Mouse (Mus musculus) forebrain, embryonic 12.5 days (tissue): ENCODE data around the gene Borcs7. TPM values are rescaled to one million over a fixed set of nuclear protein-coding genes. Genes with fewer than 3 reads are reported as not detected.
A peak's percentile ranks its signal among the peaks of the same experiment; 100 is the strongest.

Source experiments
- ATAC-seq: fragments of 200-750 bp; cut with Nextera tagmentation; 2 replicates; pipeline ENCODE4 v1.8.0; 2017; ENCODE audit warnings: moderate TSS enrichment; ENCODE audit not compliant: low FRiP score
- H3K27ac ChIP-seq: fragments of 300-500 bp; sonication (generic); 2 replicates; pipeline ENCODE4 v1.5.1; 2016; ENCODE audit warnings: mild to moderate bottlenecking
- H3K27me3 ChIP-seq: fragments of 300-500 bp; sonication (generic); 2 replicates; pipeline ENCODE4 v1.6.1; 2016; ENCODE audit warnings: mild to moderate bottlenecking
- H3K36me3 ChIP-seq: fragments of 300-500 bp; sonication (generic); replicated peaks from 2 replicates; pipeline ENCODE4 v1.6.1; 2016; ENCODE audit warnings: mild to moderate bottlenecking
- H3K4me1 ChIP-seq: fragments of 300-500 bp; sonication (generic); 2 replicates; pipeline ENCODE4 v1.6.1; 2016
- H3K4me2 ChIP-seq: fragments of 300-500 bp; sonication (generic); 2 replicates; pipeline ENCODE4 v1.6.1; 2016; ENCODE audit warnings: mild to moderate bottlenecking, moderate library complexity
- H3K4me3 ChIP-seq: fragments of 300-500 bp; sonication (generic); replicated peaks from 2 replicates; pipeline ENCODE4 v1.5.1; 2016; ENCODE audit warnings: mild to moderate bottlenecking
- H3K9ac ChIP-seq: fragments of 300-500 bp; sonication (generic); 2 replicates; pipeline ENCODE4 v1.6.1; 2016; ENCODE audit warnings: mild to moderate bottlenecking
- H3K9me3 ChIP-seq: fragments of 300-500 bp; sonication (generic); 2 replicates; pipeline ENCODE4 v1.6.1; 2016
- WGBS: fragments of 180-500 bp; shearing (Covaris S2); methylation state at CpG from one replicate; pipeline ENCODE4 v1.1.7; 2016; 5-methylcytosine and 5-hydroxymethylcytosine counted together
- polyA plus RNA-seq: library from polyadenylated mRNA; unstranded; fragments of >200 nt; fragmentation: Nextera tagmentation; extraction: Ambion mirVana; gene quantifications from 2 replicates; pipeline ENCODE4 v1.2.1, GENCODE M21; 2016

Gene Borcs7
- polyA plus RNA-seq, 1 experiment from 2014 or later = 14.8 TPM

DNA sequence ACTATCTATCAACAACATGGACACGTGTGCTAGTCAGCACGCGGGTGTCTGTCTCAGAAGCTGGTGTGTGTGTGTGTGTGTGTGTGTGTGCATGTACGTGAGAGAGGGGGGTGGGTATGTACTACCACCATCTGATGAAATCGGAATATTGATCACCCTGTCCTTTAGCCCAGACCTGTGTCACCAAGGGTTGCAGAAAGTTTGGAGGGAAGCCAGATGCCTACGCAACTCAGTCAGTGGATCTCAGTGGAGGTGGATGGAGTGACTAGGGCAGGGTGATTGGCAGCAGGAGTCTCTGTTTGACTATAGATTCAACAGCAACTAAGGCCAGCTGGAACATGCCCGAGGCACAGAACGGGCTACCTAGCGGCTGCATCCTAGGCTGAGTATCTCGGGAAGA, 21.4 kb upstream of the Borcs7 start:
- Histone ChIP-seq H3K36me3 (no peaks in the 10 kb centered on the region), H3K9ac (no peak overlapping the region), H3K4me3 (no peak overlapping the region), H3K27me3 (no peaks in the 10 kb centered on the region), H3K27ac (no peak overlapping the region), H3K4me1 (peaks cover 10% of the 10 kb centered on the region), H3K4me2 (no peak overlapping the region), H3K9me3 (no peaks in the 10 kb centered on the region)
- ATAC-seq = no peak
- 90% methylated on average over 10 of the region's 10 CpGs for WGBS

DNA sequence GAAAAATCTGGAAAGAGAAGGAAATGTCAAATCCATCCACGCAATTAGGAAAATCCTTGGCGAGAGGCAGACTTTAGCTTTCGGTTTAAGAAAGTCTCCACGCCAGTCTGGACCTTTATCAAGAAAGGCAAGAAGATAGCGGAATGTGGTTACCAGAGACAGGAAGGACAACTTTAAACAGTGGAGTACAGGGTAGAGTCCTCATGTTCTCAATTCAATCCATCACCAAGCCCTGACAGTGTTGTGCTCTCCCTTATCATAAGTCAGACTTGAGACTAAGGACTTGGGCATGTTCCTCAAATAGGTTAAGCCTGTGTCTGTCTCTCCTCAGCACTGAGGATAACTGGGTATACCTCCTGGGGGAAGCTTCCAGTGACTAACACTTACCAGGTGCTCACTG, 19.9 kb upstream of the Borcs7 start:
- no peaks in the 10 kb centered on the region for H3K9me3 ChIP-seq
- ATAC-seq = no peak
- peaks cover 10% of the 10 kb centered on the region for H3K4me1 ChIP-seq
- H3K4me2 ChIP-seq = no peak overlapping the region
- H3K27ac ChIP-seq = no peak overlapping the region
- H3K4me3 ChIP-seq = no peak overlapping the region
- WGBS = 93% methylated on average over 5 of the region's 5 CpGs
- H3K9ac ChIP-seq = no peak overlapping the region
- H3K36me3 ChIP-seq = no peaks in the 10 kb centered on the region
- no peaks in the 10 kb centered on the region for H3K27me3 ChIP-seq

DNA sequence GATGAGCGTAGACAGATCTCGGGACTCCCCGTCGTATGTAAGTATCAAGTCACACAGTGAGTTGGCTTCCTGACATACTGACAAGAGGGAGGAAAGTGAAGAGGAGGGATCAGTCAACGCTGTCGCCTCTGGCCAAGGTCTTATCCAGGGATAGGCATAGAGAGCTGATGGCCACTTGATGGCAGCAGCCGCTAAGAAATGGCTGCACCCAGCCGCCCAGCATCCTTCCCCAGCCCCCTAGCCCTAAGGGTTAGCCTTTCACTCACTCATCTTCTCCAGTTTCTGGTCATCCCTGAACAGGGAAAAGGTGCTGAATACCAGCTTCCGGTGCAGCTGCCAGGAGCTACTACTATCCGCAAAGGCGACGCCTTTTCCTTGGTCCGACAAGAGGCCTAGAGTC, 19.0 kb upstream of the Borcs7 start:
- no peak overlapping the region for H3K4me3 ChIP-seq
- peaks cover 2% of the 10 kb centered on the region for H3K4me1 ChIP-seq
- no peaks in the 10 kb centered on the region for H3K9me3 ChIP-seq
- H3K27me3 ChIP-seq = no peaks in the 10 kb centered on the region
- peak; percentile 51; the same call in 1 of the 2 replicates for ATAC-seq
- no peak overlapping the region for H3K4me2 ChIP-seq
- H3K27ac ChIP-seq = no peak overlapping the region
- no peak overlapping the region for H3K9ac ChIP-seq
- WGBS = 26% methylated on average over 13 of the region's 13 CpGs
- H3K36me3 ChIP-seq = no peaks in the 10 kb centered on the region

DNA sequence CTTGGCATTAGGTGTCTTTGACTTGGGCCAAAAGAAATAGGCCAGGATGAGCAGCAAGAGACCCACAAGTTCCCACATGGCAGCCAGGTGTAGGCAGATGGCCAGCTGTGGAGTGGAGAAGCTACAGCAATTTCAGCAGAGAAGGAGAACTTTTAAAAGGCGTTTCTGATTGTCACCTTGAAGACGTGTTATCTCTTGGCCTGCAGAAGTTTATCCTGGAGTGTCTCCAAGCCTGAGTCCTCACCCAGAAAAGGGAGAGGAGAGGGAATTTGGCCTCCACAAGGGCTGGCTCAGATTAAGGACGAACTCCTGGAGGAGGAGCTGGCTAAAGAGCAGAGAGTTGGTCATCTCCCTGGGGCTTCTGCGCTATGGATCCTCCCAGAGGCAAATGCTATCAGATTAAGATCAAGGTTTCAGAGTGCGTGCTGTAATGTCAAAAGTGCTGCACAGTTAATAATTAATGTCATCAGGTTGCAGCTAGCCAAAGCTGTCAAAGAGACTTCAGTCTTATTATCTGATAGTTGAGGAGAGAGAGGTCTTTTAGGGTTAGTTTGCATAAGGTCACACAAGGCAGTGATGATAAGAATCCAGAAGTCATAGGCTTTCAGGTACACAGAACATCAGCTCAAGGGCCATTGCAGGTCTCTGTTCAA, 16.8 kb upstream of the Borcs7 start, which contains the start of gene Cyp17a1:
Cyp17a1 (minus strand) TSS at position 407 of the 653 bp plus-strand sequence.
- no peak for ATAC-seq
- Histone ChIP-seq H3K27me3 (no peaks in the 10 kb centered on the region), H3K9me3 (no peaks in the 10 kb centered on the region), H3K4me2 (no peak within 1 kb of the TSS), H3K4me3 (no peak within 1 kb of the TSS), H3K27ac (no peak within 1 kb of the TSS), H3K36me3 (no peaks in the 10 kb centered on the region), H3K9ac (no peak within 1 kb of the TSS), H3K4me1 (no peaks in the 10 kb centered on the region)
- 70% methylated on average over 5 of the region's 5 CpGs for WGBS

DNA sequence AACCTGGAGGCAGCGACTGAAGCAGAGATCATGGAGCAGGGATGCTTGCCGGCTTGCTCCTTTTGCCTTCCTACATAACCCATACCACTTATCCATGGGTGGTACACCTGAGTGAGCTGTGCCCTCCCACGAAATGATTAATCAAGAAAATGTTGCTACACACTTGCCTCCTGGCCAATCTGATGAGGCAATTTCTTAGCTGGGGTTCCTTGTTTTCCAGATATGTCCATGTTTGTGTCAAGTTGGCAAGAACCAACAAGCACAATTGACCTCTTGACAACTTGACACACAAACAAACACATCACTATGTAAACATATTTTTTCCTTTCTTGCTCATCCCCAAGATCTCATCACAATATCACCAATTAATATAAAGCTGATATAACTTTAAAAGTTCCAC, 14.1 kb upstream of the Borcs7 start:
- no peaks in the 10 kb centered on the region for H3K36me3 ChIP-seq
- H3K9ac ChIP-seq = no peak overlapping the region
- peaks cover 2% of the 10 kb centered on the region; the same call in 1 of the 2 replicates for H3K27me3 ChIP-seq
- no peak overlapping the region for H3K4me3 ChIP-seq
- no peak overlapping the region for H3K4me2 ChIP-seq
- H3K27ac ChIP-seq = no peak overlapping the region
- ATAC-seq = no peak
- no peaks in the 10 kb centered on the region for H3K9me3 ChIP-seq
- H3K4me1 ChIP-seq = no peaks in the 10 kb centered on the region
- 77% methylated on average over 3 of the region's 3 CpGs for WGBS

DNA sequence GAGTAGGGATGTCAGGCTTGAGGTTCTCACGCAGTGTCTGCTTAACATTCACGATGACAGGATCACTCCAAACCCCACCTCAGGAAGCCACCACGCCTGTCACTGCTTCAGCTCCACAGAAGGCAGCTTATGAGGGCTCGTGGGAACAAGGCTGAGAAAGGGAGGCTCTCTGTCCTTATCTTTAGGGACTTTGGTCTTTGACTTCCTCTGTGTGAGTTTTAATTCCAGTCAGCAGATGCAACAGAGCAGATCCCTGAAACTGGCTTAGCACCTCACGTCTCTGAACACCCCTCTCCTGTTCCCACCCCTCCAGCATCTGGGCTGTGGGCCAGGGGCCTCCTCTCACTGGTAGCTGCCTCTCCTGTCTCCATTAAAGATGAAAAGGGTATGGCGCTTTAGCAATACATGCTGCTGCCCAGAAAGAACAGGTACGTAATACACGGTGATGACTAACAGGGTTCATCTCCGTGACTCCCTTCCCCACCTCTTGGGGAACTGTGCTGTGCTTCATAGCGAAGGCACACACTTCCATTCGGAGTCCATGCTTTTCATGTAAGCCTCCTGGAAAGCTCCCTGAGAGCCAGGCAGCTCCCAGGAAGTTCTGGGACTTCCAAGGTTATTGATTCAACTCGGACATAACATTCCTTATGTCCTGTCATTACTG, 9.9 kb upstream of the Borcs7 start:
- ATAC-seq = no peak
- Histone ChIP-seq H3K27me3 (peaks cover 2% of the 10 kb centered on the region; the same call in 1 of the 2 replicates), H3K9ac (no peak overlapping the region), H3K27ac (no peak overlapping the region), H3K4me3 (no peak overlapping the region), H3K9me3 (no peaks in the 10 kb centered on the region), H3K4me2 (no peak overlapping the region), H3K36me3 (no peaks in the 10 kb centered on the region), H3K4me1 (no peaks in the 10 kb centered on the region)
- WGBS = 74% methylated on average over 12 of the region's 12 CpGs

DNA sequence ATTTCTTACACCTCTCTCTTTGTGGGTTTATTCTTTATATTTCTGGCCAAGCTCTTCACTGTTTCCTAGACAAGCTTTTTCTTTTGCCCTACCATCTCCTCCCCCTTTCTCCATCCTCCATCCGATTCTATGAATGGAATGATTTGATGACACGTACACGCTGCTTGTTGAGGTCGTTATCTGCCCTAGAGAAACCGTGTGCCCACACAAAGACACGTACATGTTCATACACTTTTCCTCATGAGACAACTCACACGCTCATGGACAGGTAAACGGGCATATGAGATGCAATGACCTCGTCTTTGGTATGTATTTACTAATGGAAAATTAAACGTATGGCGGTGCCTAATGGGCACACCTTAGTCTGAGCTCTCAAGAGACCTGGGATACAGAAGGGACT, 681 bp downstream of the Borcs7 start:
- ATAC-seq = peak; percentile 55; the same call in 1 of the 2 replicates
- H3K4me2 ChIP-seq = peak overlapping the region; percentile 56
- peak overlapping the region; percentile 82 for H3K9ac ChIP-seq
- H3K9me3 ChIP-seq = no peaks in the 10 kb centered on the region
- 73% methylated on average over 11 of the region's 11 CpGs for WGBS
- H3K4me3 ChIP-seq = peak overlapping the region; percentile 72
- peak overlapping the region; percentile 71 for H3K27ac ChIP-seq
- H3K36me3 ChIP-seq = no peaks in the 10 kb centered on the region; the same call in 1 of the 2 replicates
- H3K27me3 ChIP-seq = no peaks in the 10 kb centered on the region
- H3K4me1 ChIP-seq = peaks cover 11% of the 10 kb centered on the region

DNA sequence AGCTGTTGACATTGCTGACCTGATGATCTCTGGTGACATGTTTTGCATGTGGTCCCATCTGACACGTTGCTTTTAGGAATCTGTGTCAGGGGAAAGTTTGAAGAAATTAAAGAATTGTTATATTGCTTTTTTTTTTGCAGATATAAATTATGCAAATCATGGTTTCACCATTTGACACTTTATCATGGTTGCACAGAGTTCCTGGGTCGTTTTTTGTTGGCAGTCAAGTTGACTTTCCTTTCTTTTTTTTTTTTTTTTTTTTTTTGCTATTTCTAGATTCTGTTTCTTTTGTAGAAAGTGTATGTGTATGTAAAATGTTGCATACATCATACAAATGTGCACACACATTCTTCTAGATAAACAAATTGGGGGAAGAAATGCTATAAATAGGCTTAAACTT, 1.4 kb downstream of the Borcs7 start:
- H3K27me3 ChIP-seq = no peaks in the 10 kb centered on the region
- H3K4me3 ChIP-seq = no peak overlapping the region

DNA sequence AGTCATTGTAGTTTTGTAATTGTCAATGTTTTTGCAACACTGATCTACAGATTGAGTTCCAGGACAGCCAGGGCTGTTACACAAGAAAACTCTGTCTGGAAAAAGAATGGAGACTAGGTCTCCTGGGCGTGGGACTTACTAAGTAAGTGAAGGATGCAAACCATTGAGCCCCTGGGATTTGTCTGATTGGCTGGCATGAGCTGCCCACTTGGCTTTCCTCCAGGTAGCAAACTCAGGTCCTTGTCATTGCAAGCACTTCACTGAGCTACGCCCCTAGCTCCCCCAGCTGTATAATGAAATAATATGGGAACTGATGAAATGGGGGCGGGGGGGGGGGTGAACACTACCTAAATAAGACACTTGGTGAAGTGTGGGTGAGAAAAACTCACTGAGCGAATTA, 3.4 kb downstream of the Borcs7 start:
- 90% methylated on average over 4 of the region's 4 CpGs for WGBS
- Histone ChIP-seq H3K9ac (no peak overlapping the region), H3K27ac (no peak overlapping the region), H3K4me1 (peaks cover 11% of the 10 kb centered on the region), H3K36me3 (no peaks in the 10 kb centered on the region; the same call in 1 of the 2 replicates), H3K9me3 (no peaks in the 10 kb centered on the region), H3K4me3 (no peak overlapping the region), H3K4me2 (no peak overlapping the region), H3K27me3 (0 out of 2 replicates have a peak, but pooled peaks cover 3% of the 10 kb centered on the region)
- no peak for ATAC-seq

More for the DNA sequence above, 1.4 kb downstream of the Borcs7 start:
- no peaks in the 10 kb centered on the region for H3K9me3 ChIP-seq
- 81% methylated on average over 2 of the region's 2 CpGs for WGBS
- no peak overlapping the region for H3K9ac ChIP-seq
- H3K27ac ChIP-seq = no peak overlapping the region
- H3K4me2 ChIP-seq = no peak overlapping the region
- H3K4me1 ChIP-seq = peaks cover 11% of the 10 kb centered on the region
- H3K36me3 ChIP-seq = no peaks in the 10 kb centered on the region; the same call in 1 of the 2 replicates
- no peak for ATAC-seq

DNA sequence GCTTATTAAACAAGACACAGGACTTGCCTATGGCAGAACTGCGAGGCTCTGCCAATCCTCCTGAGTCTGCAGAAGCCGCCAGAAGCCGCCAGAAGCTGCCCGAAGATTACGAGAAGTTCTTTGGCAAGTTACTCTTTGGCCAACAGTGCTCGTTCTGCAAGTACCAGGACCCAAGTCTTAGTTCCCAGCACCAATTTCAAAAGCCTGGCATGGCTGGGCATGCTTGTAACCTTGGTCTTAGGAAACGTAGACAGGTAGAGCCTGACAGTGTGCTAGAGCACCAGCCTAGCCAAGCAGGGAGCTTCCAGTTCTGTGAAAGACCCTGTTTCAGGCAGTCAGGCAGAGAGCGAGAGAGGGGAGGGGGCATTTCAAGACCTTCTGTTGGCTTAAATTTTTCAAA, 6.8 kb downstream of the Borcs7 start:
- Histone ChIP-seq H3K27ac (no peak overlapping the region), H3K4me3 (no peak overlapping the region), H3K36me3 (no peaks in the 10 kb centered on the region; the same call in 1 of the 2 replicates), H3K9ac (no peak overlapping the region), H3K4me2 (no peak overlapping the region), H3K9me3 (no peaks in the 10 kb centered on the region), H3K27me3 (0 out of 2 replicates have a peak, but pooled peaks cover 3% of the 10 kb centered on the region), H3K4me1 (no peaks in the 10 kb centered on the region)
- 95% methylated on average over 8 of the region's 8 CpGs for WGBS
- no peak for ATAC-seq

DNA sequence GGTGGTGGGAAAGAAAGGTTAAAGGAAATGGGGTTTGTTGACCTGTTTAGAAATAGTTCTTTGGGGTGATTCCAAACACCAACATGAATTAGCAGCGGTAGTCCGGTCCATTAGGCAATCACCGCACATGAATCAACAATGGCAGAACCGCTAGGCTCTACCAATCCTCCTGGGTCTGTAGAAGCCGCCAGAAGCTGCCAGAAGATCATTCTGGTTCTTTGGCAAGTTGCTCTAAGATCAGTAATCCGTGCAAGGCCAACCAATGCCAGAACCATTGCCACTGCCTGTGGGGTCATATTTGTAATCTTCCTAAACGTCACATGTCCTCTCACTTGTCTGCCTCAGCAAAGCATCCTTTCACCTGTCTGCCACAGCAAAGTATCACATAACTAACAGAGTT, 7.2 kb downstream of the Borcs7 start:
- Histone ChIP-seq H3K36me3 (peaks cover 2% of the 10 kb centered on the region; the same call in 1 of the 2 replicates), H3K9ac (no peak overlapping the region), H3K4me1 (no peaks in the 10 kb centered on the region), H3K27ac (no peak overlapping the region), H3K27me3 (0 out of 2 replicates have a peak, but pooled peaks cover 3% of the 10 kb centered on the region), H3K4me3 (no peak overlapping the region), H3K9me3 (no peaks in the 10 kb centered on the region), H3K4me2 (no peak overlapping the region)
- no peak for ATAC-seq
- WGBS = 94% methylated on average over 7 of the region's 7 CpGs

DNA sequence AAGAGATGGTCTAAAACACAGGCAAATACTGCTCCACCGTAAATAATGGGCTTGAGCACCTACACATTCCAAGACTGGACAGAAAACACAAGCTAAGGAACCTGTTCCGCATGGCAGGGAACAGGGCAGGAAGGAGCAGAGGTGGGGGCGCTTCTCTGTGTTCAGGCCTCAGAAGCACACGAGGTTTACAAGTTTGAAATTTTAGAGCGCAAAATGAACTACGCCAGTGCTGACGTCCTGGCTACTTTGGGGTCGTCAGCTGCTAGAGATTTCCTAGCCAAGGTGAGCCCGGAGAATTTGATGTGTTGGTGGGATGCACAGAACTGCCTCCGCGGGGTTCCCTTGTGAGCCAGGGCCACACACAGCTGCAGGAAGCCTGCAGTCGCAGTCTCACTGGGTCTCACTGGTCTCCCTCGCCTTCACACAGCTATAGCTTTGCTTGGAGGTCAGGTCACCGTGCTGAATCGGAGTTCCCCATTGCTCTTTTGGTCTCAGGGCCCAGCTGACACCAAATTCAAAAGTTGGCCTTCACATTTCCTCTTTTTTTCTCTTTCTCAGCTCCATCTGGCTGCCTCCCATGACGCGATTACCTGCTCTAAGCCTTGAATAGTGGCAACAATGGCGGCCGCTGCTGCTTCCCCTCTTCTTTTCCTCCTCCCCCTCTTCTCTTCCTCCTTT, 8.3 kb downstream of the Borcs7 start:
- Histone ChIP-seq H3K4me2 (no peak overlapping the region), H3K27me3 (0 out of 2 replicates have a peak, but pooled peaks cover 3% of the 10 kb centered on the region), H3K4me3 (no peak overlapping the region), H3K9ac (no peak overlapping the region), H3K4me1 (no peaks in the 10 kb centered on the region), H3K9me3 (no peaks in the 10 kb centered on the region), H3K27ac (no peak overlapping the region), H3K36me3 (peaks cover 4% of the 10 kb centered on the region; the same call in 1 of the 2 replicates)
- ATAC-seq = no peak
- 44% methylated on average over 19 of the region's 19 CpGs for WGBS
